Mouse (Mus musculus): ENCODE data around the gene Abhd2. TPM values are rescaled to one million over a fixed set of nuclear protein-coding genes. Genes with fewer than 3 reads are reported as not detected.

The Abhd2 gene
- polyA plus RNA-seq, 1 experiment from 2014 or later: 12.1 TPM

- WGBS: 51% methylated on average over 14 of the region's 14 CpGs
- no peak overlapping the region for H3K27ac ChIP-seq
- H3K9ac ChIP-seq: no peak overlapping the region
- H3K27me3 ChIP-seq: no peaks in the 10 kb centered on the region
- H3K36me3 ChIP-seq (replicated peaks): no peaks in the 10 kb centered on the region
- no peak overlapping the region for H3K4me3 ChIP-seq (replicated peaks)
- H3K9me3 ChIP-seq: no peaks in the 10 kb centered on the region
- H3K4me2 ChIP-seq: no peak overlapping the region
- ATAC-seq (ENCODE audit: low FRiP score): no peak
- peaks cover 34% of the 10 kb centered on the region for H3K4me1 ChIP-seq
Observed at GRCm38 (mm10) chr7:79284160-79284888, 11.3 kb downstream of the Abhd2 start.

GRCm38 (mm10) chr7:79284889-79285280, 11.9 kb downstream of the Abhd2 start:
- 95% methylated on average over 8 of the region's 8 CpGs for WGBS
- H3K36me3 ChIP-seq (replicated peaks): no peaks in the 10 kb centered on the region
- H3K4me1 ChIP-seq: peaks cover 30% of the 10 kb centered on the region
- no peak overlapping the region for H3K9ac ChIP-seq
- H3K27me3 ChIP-seq: no peaks in the 10 kb centered on the region
- no peak overlapping the region for H3K27ac ChIP-seq
- no peak overlapping the region for H3K4me3 ChIP-seq (replicated peaks)
- H3K9me3 ChIP-seq: no peaks in the 10 kb centered on the region
- no peak for ATAC-seq (ENCODE audit: low FRiP score)
- no peak overlapping the region for H3K4me2 ChIP-seq

- Histone ChIP-seq H3K27me3 (no peaks in the 10 kb centered on the region), H3K27ac (no peak overlapping the region), H3K4me1 (peaks cover 30% of the 10 kb centered on the region), H3K9ac (no peak overlapping the region), H3K4me2 (no peak overlapping the region), H3K9me3 (no peaks in the 10 kb centered on the region), H3K36me3 (replicated peaks) (no peaks in the 10 kb centered on the region), H3K4me3 (replicated peaks) (no peak overlapping the region)
- ATAC-seq (ENCODE audit: low FRiP score): no peak
- WGBS: 95% methylated on average over 13 of the region's 13 CpGs
Observed at GRCm38 (mm10) chr7:79285408-79285807, 12.4 kb downstream of the Abhd2 start.

- no peak for ATAC-seq (ENCODE audit: low FRiP score)
- no peak overlapping the region for H3K4me2 ChIP-seq
- no peak overlapping the region for H3K27ac ChIP-seq
- no peak overlapping the region for H3K9ac ChIP-seq
- peaks cover 24% of the 10 kb centered on the region for H3K4me1 ChIP-seq
- H3K4me3 ChIP-seq (replicated peaks): no peak overlapping the region
- H3K27me3 ChIP-seq: no peaks in the 10 kb centered on the region
- no peaks in the 10 kb centered on the region for H3K9me3 ChIP-seq
- 93% methylated on average over 6 of the region's 6 CpGs for WGBS
- no peaks in the 10 kb centered on the region for H3K36me3 ChIP-seq (replicated peaks)
Observed at GRCm38 (mm10) chr7:79287226-79287625, 14.2 kb downstream of the Abhd2 start.

GRCm38 (mm10) chr7:79287928-79288327, 14.9 kb downstream of the Abhd2 start:
- WGBS: 97% methylated on average over 8 of the region's 8 CpGs
- Histone ChIP-seq H3K4me3 (replicated peaks) (no peak overlapping the region), H3K9ac (no peak overlapping the region), H3K4me1 (peaks cover 24% of the 10 kb centered on the region), H3K27me3 (no peaks in the 10 kb centered on the region), H3K9me3 (no peaks in the 10 kb centered on the region), H3K36me3 (replicated peaks) (no peaks in the 10 kb centered on the region), H3K27ac (no peak overlapping the region), H3K4me2 (no peak overlapping the region)
- ATAC-seq (ENCODE audit: low FRiP score): no peak

- no peak for ATAC-seq (ENCODE audit: low FRiP score)
- Histone ChIP-seq H3K27ac (no peak overlapping the region), H3K4me1 (peaks cover 23% of the 10 kb centered on the region), H3K9me3 (no peaks in the 10 kb centered on the region), H3K4me3 (replicated peaks) (no peak overlapping the region), H3K27me3 (no peaks in the 10 kb centered on the region), H3K4me2 (no peak overlapping the region), H3K36me3 (replicated peaks) (no peaks in the 10 kb centered on the region), H3K9ac (no peak overlapping the region)
- WGBS: 96% methylated on average over 5 of the region's 5 CpGs
Observed at GRCm38 (mm10) chr7:79288422-79288821, 15.4 kb downstream of the Abhd2 start.

GRCm38 (mm10) chr7:79293605-79294232, 20.7 kb downstream of the Abhd2 start:
- Histone ChIP-seq H3K4me3 (replicated peaks) (no peak overlapping the region), H3K27me3 (no peaks in the 10 kb centered on the region), H3K4me2 (no peak overlapping the region), H3K27ac (peak overlapping the region; percentile 33; the same call in 1 of the 2 replicates), H3K9me3 (no peaks in the 10 kb centered on the region), H3K4me1 (peaks cover 21% of the 10 kb centered on the region), H3K36me3 (replicated peaks) (peaks cover 28% of the 10 kb centered on the region), H3K9ac (no peak overlapping the region)
- ATAC-seq (ENCODE audit: low FRiP score): no peak
- WGBS: 44% methylated on average over 14 of the region's 14 CpGs

- H3K27me3 ChIP-seq: no peaks in the 10 kb centered on the region
- 85% methylated on average over 13 of the region's 13 CpGs for WGBS
- H3K27ac ChIP-seq: no peak overlapping the region
- H3K9me3 ChIP-seq: no peaks in the 10 kb centered on the region
- H3K4me2 ChIP-seq: no peak overlapping the region
- ATAC-seq (ENCODE audit: low FRiP score): no peak
- no peak overlapping the region for H3K4me3 ChIP-seq (replicated peaks)
- no peak overlapping the region for H3K9ac ChIP-seq
- peaks cover 28% of the 10 kb centered on the region for H3K36me3 ChIP-seq (replicated peaks)
- peaks cover 21% of the 10 kb centered on the region for H3K4me1 ChIP-seq
Observed at GRCm38 (mm10) chr7:79294449-79294980, 21.5 kb downstream of the Abhd2 start.

GRCm38 (mm10) chr7:79295196-79295826, 22.3 kb downstream of the Abhd2 start:
- H3K27me3 ChIP-seq: no peaks in the 10 kb centered on the region
- no peak overlapping the region for H3K4me3 ChIP-seq (replicated peaks)
- peaks cover 22% of the 10 kb centered on the region for H3K4me1 ChIP-seq
- no peaks in the 10 kb centered on the region for H3K9me3 ChIP-seq
- ATAC-seq (ENCODE audit: low FRiP score): no peak
- no peak overlapping the region for H3K4me2 ChIP-seq
- H3K9ac ChIP-seq: no peak overlapping the region
- WGBS: 80% methylated on average over 13 of the region's 13 CpGs
- H3K36me3 ChIP-seq (replicated peaks): peaks cover 32% of the 10 kb centered on the region
- no peak overlapping the region for H3K27ac ChIP-seq

- Histone ChIP-seq H3K9ac (no peak overlapping the region), H3K9me3 (no peaks in the 10 kb centered on the region), H3K27ac (no peak overlapping the region), H3K4me1 (peaks cover 31% of the 10 kb centered on the region), H3K36me3 (replicated peaks) (peaks cover 35% of the 10 kb centered on the region), H3K27me3 (no peaks in the 10 kb centered on the region), H3K4me3 (replicated peaks) (no peak overlapping the region), H3K4me2 (no peak overlapping the region)
- WGBS: 33% methylated on average over 1 of the region's 1 CpGs
- no peak for ATAC-seq (ENCODE audit: low FRiP score)
Observed at GRCm38 (mm10) chr7:79298681-79299080, 25.7 kb downstream of the Abhd2 start.

GRCm38 (mm10) chr7:79299548-79299947, 26.5 kb downstream of the Abhd2 start:
- WGBS: 87% methylated on average over 7 of the region's 7 CpGs
- Histone ChIP-seq H3K27me3 (no peaks in the 10 kb centered on the region), H3K36me3 (replicated peaks) (peaks cover 33% of the 10 kb centered on the region), H3K4me2 (no peak overlapping the region), H3K4me3 (replicated peaks) (no peak overlapping the region), H3K9ac (no peak overlapping the region), H3K9me3 (no peaks in the 10 kb centered on the region), H3K4me1 (peaks cover 25% of the 10 kb centered on the region), H3K27ac (no peak overlapping the region)
- no peak for ATAC-seq (ENCODE audit: low FRiP score)

- Histone ChIP-seq H3K9ac (no peak overlapping the region), H3K4me3 (replicated peaks) (no peak overlapping the region), H3K4me1 (peaks cover 19% of the 10 kb centered on the region), H3K27ac (peak overlapping the region; percentile 46; the same call in 1 of the 2 replicates), H3K27me3 (no peaks in the 10 kb centered on the region), H3K36me3 (replicated peaks) (peaks cover 26% of the 10 kb centered on the region), H3K4me2 (no peak overlapping the region), H3K9me3 (no peaks in the 10 kb centered on the region)
- ATAC-seq (ENCODE audit: low FRiP score): no peak
- WGBS: 74% methylated on average over 13 of the region's 13 CpGs
Observed at GRCm38 (mm10) chr7:79300432-79301151, 27.6 kb downstream of the Abhd2 start.
